ENCODE assay signal across 8 mouse cellular contexts in genomic region chr14:54875844-54876538, GRCm38 (mm10). TPM values are rescaled to one million over a fixed set of nuclear protein-coding genes. Genes with fewer than 3 reads are reported as not detected.
DNase-seq lines count a peak whose midpoint lies in the region; ATAC-seq and TF ChIP-seq lines count a peak whose summit lies in the region.

No protein-coding gene starts in this region.

- peak; percentile 60 for ATAC-seq in hindbrain, embryonic 13.5 days (ENCODE audit: low FRiP score)
- ATAC-seq in liver, postnatal 0 days, result peak; percentile 26

- TF ChIP-seq EP300 in liver, postnatal 0 days (IDR thresholded peaks at IDR 0.05; ENCODE audit: low read depth), result no peak

- TF ChIP-seq POLR2A in spleen, adult 2 months (IDR thresholded peaks at IDR 0.05; ENCODE audit: low read depth, low read length), result no peak
- TF ChIP-seq POLR2A in small intestine, adult 2 months (IDR thresholded peaks at IDR 0.05; ENCODE audit: low read depth, low read length), result no peak

- H3K27ac ChIP-seq in spleen, adult 2 months (ENCODE audit: insufficient read depth, low read length), result peak overlapping the region; percentile 16; the same call in 1 of the 2 replicates
- H3K27ac ChIP-seq in hindbrain, embryonic 13.5 days, result peak overlapping the region; percentile 95
- H3K27ac ChIP-seq in liver, postnatal 0 days (ENCODE audit: low read depth), result peak overlapping the region; percentile 50
- peak overlapping the region; percentile 38 for H3K27ac ChIP-seq in small intestine, adult 2 months (ENCODE audit: insufficient read depth, low read depth, low read length)

- DNase-seq in spleen, adult 2 months (ENCODE audit: low read depth in 1 of 2, low spot score in 2 of 2), result no peak
- no peak for DNase-seq in spleen, adult 12 weeks (ENCODE audit: low spot score)
- DNase-seq in embryo, embryonic 11 days, result peak; percentile 13
- DNase-seq in liver, postnatal 0 days, result no peak
- no peak for DNase-seq in cerebellum, adult 9-11 months
- no peak for DNase-seq in cerebellum, adult 8-10 months

- no peak for TF ChIP-seq CTCF in spleen, adult 2 months (IDR thresholded peaks at IDR 0.05; ENCODE audit: extremely low read depth, insufficient read depth, insufficient read length, insufficient replicate concordance)
- TF ChIP-seq CTCF in liver, postnatal 0 days (IDR thresholded peaks at IDR 0.05; ENCODE audit: low read depth), result no peak
- TF ChIP-seq CTCF in small intestine, adult 2 months (IDR thresholded peaks at IDR 0.05; ENCODE audit: extremely low read depth, insufficient read length, insufficient replicate concordance, low read depth, low read length), result 0 out of 2 replicates have a peak, but pooled peaks have one; percentile 4

- peaks cover 5% of the 10 kb centered on the region; the same call in 1 of the 2 replicates for H3K27me3 ChIP-seq in spleen, adult 2 months (ENCODE audit: control insufficient read depth, insufficient read depth, low read length)
- H3K27me3 ChIP-seq in hindbrain, embryonic 13.5 days, result peaks cover 9% of the 10 kb centered on the region
- no peaks in the 10 kb centered on the region for H3K27me3 ChIP-seq in liver, postnatal 0 days (ENCODE audit: insufficient read depth, low read length)
- H3K27me3 ChIP-seq in small intestine, adult 2 months (ENCODE audit: control insufficient read depth, insufficient read depth, low read length), result no peaks in the 10 kb centered on the region

- peak overlapping the region; percentile 56 for H3K4me3 ChIP-seq in spleen, adult 2 months (ENCODE audit: extremely low read depth, insufficient read depth, insufficient read length)
- peak overlapping the region; percentile 73 for H3K4me3 ChIP-seq in hindbrain, embryonic 13.5 days
- H3K4me3 ChIP-seq in liver, postnatal 0 days (ENCODE audit: low read depth, low read length), result peak overlapping the region; percentile 73
- peak overlapping the region; percentile 78 for H3K4me3 ChIP-seq in small intestine, adult 2 months (ENCODE audit: low read depth, low read length)

- peak overlapping the region; percentile 98 for H3K4me2 ChIP-seq in hindbrain, embryonic 13.5 days
- H3K4me2 ChIP-seq in liver, postnatal 0 days (ENCODE audit: low read depth, low read length), result peak overlapping the region; percentile 100

- 10% methylated on average over 36 of the region's 36 CpGs for WGBS in spleen, adult 2 months
- WGBS in hindbrain, embryonic 13.5 days, result 3% methylated on average over 36 of the region's 36 CpGs
- 6% methylated on average over 36 of the region's 36 CpGs for WGBS in liver, postnatal 0 days (ENCODE audit: insufficient replicate concordance)
- 3% methylated on average over 36 of the region's 36 CpGs for WGBS in small intestine, adult 2 months

- H3K4me1 ChIP-seq in spleen, adult 2 months (ENCODE audit: control insufficient read depth, insufficient read depth, insufficient read length), result peaks cover 11% of the 10 kb centered on the region
- H3K4me1 ChIP-seq in hindbrain, embryonic 13.5 days (replicated peaks), result peaks cover 16% of the 10 kb centered on the region
- peaks cover 17% of the 10 kb centered on the region for H3K4me1 ChIP-seq in liver, postnatal 0 days (ENCODE audit: insufficient read depth)
- H3K4me1 ChIP-seq in small intestine, adult 2 months (ENCODE audit: control insufficient read depth, insufficient read depth, insufficient read length, low read length), result peaks cover 10% of the 10 kb centered on the region; the same call in 1 of the 2 replicates

- H3K9ac ChIP-seq in hindbrain, embryonic 13.5 days, result peak overlapping the region; percentile 89
- peak overlapping the region; percentile 73 for H3K9ac ChIP-seq in liver, postnatal 0 days (replicated peaks)

- no peaks in the 10 kb centered on the region for H3K9me3 ChIP-seq in hindbrain, embryonic 13.5 days
- no peaks in the 10 kb centered on the region for H3K9me3 ChIP-seq in liver, postnatal 0 days (ENCODE audit: low read length)

- no peaks in the 10 kb centered on the region for H3K36me3 ChIP-seq in spleen, adult 2 months (ENCODE audit: control insufficient read depth, insufficient read depth, low read length)
- no peaks in the 10 kb centered on the region for H3K36me3 ChIP-seq in hindbrain, embryonic 13.5 days
- H3K36me3 ChIP-seq in liver, postnatal 0 days (replicated peaks; ENCODE audit: insufficient read depth, low read length), result no peaks in the 10 kb centered on the region
- H3K36me3 ChIP-seq in small intestine, adult 2 months (ENCODE audit: control insufficient read depth, insufficient read depth, low read length), result no peaks in the 10 kb centered on the region

RNA-seq across cellular contexts. Expression of gene Ppp1r3e, which starts 1.4 kb away (rescaled TPM):
- 6.3 and 10.7 TPM in 2 replicates for polyA plus RNA-seq in spleen, adult 2 months (2012; rRNA removed)
- polyA plus RNA-seq in hindbrain, embryonic 13.5 days (2015; fragmentation: Nextera tagmentation; extraction: Ambion mirVana), result 1.5 and 2.4 TPM in 2 replicates
- polyA plus RNA-seq in liver, postnatal 0 days (2015; fragmentation: Nextera tagmentation; extraction: Ambion mirVana), result 0.85 and 0.99 TPM in 2 replicates
- polyA plus RNA-seq in small intestine, adult 2 months (2012; rRNA removed), result 8.9 and 17.4 TPM in 2 replicates

RNA-seq across cellular contexts. Expression of gene Homez, which starts 5.2 kb away (rescaled TPM):
- polyA plus RNA-seq in spleen, adult 2 months (2012; rRNA removed), result 2.8 and 4.1 TPM in 2 replicates
- polyA plus RNA-seq in hindbrain, embryonic 13.5 days (2015; fragmentation: Nextera tagmentation; extraction: Ambion mirVana), result 10.3 and 13.8 TPM in 2 replicates
- polyA plus RNA-seq in liver, postnatal 0 days (2015; fragmentation: Nextera tagmentation; extraction: Ambion mirVana), result 3.9 and 4.0 TPM in 2 replicates
- 1.1 and 2.0 TPM in 2 replicates for polyA plus RNA-seq in small intestine, adult 2 months (2012; rRNA removed)

RNA-seq across cellular contexts. Expression of gene Bcl2l2, which starts 7.2 kb away (rescaled TPM):
- polyA plus RNA-seq in spleen, adult 2 months (2012; rRNA removed), result 16.6 and 16.9 TPM in 2 replicates
- 3.6 and 4.7 TPM in 2 replicates for polyA plus RNA-seq in hindbrain, embryonic 13.5 days (2015; fragmentation: Nextera tagmentation; extraction: Ambion mirVana)
- polyA plus RNA-seq in liver, postnatal 0 days (2015; fragmentation: Nextera tagmentation; extraction: Ambion mirVana), result 1.1 and 1.4 TPM in 2 replicates
- 22.5 and 29.8 TPM in 2 replicates for polyA plus RNA-seq in small intestine, adult 2 months (2012; rRNA removed)

RNA-seq across cellular contexts. Expression of gene Gm20521, which starts 7.2 kb away (rescaled TPM):
- 3.1 TPM in 1 of 2 replicates, not detected in the other for polyA plus RNA-seq in spleen, adult 2 months (2012; rRNA removed)
- 0.34 TPM in 1 of 2 replicates, not detected in the other for polyA plus RNA-seq in hindbrain, embryonic 13.5 days (2015; fragmentation: Nextera tagmentation; extraction: Ambion mirVana)
- polyA plus RNA-seq in liver, postnatal 0 days (2015; fragmentation: Nextera tagmentation; extraction: Ambion mirVana), result 0.11 and 0.19 TPM in 2 replicates
- polyA plus RNA-seq in small intestine, adult 2 months (2012; rRNA removed), result 5.8 and 12.4 TPM in 2 replicates

RNA-seq across cellular contexts. Expression of gene Pabpn1, which starts 16.3 kb away (rescaled TPM):
- 73.3 and 76.7 TPM in 2 replicates for polyA plus RNA-seq in spleen, adult 2 months (2012; rRNA removed)
- 165 and 167 TPM in 2 replicates for polyA plus RNA-seq in hindbrain, embryonic 13.5 days (2015; fragmentation: Nextera tagmentation; extraction: Ambion mirVana)
- 38.2 and 46.6 TPM in 2 replicates for polyA plus RNA-seq in liver, postnatal 0 days (2015; fragmentation: Nextera tagmentation; extraction: Ambion mirVana)
- polyA plus RNA-seq in small intestine, adult 2 months (2012; rRNA removed), result 19.7 and 36.0 TPM in 2 replicates

Comparison
In these comparisons a context has a peak if more than half of its experiments do, and no peak if none do; other contexts are left out.
1. H3K27ac ChIP-seq: peak in every context shown above with its lines; median percentile 95 in hindbrain, embryonic 13.5 days; 50 in liver, postnatal 0 days; 38 in small intestine, adult 2 months; 16 in spleen, adult 2 months.